Mouse (Mus musculus) cerebellum, postnatal 10 days (tissue): ENCODE measurements at regions not wholly inside any gene's neighbourhood (a gene's known extent, or its start where the extent isn't known, plus 50 kb on each side); places are given as distances from the start of the nearest gene placed in this dataset.
"Not testable (repeated sequence)": the region's sequence is repeated elsewhere in the genome, so short reads cannot be mapped to it uniquely, and the experiment has no call there.

Experiments used
- DNase-seq, 2 experiments: peaks; one replicate each; pipeline ENCODE4 v3.0.0; 2021; ENCODE audit warnings: mixed read lengths in 2 of 2

DNA sequence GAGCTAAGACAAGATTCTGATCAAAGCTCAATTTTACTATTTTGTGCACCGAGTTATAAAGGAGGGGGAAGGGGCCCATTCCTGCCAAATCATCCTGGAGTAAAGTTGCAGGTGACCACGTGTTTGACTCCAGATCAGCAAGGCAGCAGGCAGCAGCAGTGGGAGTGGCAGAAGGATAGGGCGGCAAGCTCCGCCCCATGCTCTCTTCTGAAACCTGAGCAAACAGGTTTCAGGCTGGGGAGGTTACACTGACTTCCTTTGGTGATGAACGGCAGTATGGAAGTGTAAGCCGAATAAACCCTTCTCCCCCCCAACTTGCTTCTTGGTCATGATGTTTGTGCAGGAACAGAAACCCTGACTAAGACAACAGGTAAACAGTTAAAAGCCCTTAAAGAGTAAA, 479.0 kb downstream of the Inhba start:
- not testable (repeated sequence) for DNase-seq

- no peak for DNase-seq
Measured at GRCm38 (mm10) chr13:16498052-16498451, 486.4 kb downstream of the Inhba start.

DNA sequence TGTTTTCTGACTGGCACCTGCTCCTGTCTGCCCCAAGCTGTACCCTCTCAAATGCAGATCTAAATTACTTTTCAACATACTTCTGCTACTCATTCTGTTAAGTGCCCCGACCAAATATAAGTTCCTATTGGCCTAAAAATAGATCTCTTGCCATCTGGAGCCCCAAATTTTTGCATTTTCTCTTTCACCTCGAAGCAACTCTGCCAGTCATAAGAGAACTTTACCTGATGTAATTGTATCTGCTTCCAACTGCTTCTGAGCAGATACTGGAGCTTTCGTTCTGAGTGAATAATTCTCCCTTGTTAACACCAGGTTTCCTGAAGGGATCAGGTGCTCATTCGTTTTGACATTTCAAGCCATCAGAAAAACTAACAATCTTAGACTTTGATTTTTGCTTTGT, 501.2 kb downstream of the Inhba start:
- no peak for DNase-seq

GRCm38 (mm10) chr13:16515195-16515594, 503.5 kb downstream of the Inhba start:
- no peak for DNase-seq

DNA sequence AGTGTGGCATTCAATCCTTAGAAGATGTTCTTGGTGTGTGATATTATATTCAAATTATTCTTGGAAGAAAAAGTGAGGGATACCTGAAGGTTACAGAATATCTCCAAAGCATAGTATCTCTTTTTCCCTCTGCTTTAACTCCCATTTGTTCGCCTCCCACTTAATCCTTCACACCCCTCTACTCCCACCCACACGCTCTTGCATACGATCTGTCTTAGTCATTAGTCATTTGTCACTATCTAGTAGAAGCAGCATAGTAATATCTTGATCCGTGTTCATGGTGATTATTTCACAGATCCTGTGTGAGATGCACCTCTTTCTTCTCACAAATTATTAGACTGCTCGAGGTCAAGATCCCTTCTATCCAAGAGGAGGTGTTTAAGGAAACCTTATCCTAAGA, 517.4 kb downstream of the Inhba start:
- no peak for DNase-seq

DNA sequence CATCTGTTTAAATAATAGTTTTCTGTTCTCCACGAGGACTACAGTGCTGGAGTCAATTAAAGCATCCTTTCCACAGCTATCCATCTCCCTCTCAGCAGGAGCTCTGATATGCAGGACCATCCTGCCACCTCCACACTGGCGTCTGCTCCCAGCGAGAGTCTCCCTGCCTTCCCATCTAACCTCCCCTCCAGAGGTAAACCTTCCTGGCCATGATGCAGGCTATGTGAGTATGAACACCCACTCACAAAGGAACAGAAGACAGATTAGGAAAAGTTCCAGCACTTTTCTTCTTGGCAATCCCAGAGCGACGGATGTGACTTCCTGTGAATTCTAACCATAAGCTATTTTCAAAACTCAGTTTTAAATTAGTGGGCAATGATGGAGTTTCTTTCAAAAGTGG, 532.1 kb downstream of the Inhba start:
- DNase-seq = peak; percentile 9 to 12

GRCm38 (mm10) chr13:16550060-16550459, 538.4 kb downstream of the Inhba start:
- DNase-seq = no peak

DNA sequence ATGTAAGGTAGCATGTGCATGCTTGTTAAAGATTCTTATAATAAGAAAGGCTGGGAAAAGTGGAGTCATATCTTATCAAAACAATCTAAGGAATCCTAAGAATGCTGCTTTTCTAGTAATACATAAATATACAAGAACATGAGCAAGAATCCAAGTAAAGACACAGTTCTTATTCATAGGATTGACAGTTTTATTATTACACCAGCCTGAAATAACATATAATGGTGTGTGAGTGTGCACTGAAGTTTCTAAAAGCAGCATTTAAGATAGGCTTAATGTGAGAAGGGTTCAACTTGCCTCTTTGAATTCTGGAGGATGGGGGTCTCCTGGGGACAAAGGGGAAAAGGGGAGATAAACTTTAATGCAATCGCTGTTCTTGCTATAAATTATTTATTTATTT, 553.3 kb downstream of the Inhba start:
- no peak for DNase-seq

DNA sequence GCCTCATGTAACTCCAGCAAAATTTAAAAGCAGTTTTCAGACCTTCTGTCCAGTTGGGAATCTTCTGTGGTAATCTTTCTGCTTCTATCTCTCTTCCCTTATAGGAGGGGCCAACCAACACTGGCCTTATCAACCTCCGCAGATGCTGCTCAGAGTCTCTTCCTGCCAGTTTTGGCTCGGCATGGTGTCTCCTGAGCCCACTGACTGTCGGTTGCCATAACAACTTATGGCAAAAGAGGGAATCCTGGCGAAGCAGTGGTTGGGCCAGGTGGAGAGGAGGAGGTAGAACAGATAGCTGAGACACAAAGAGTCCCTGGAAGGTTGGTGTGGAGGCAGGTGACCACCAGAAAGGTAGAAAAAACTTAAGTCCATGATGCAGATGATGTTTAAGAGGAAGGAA, 562.4 kb downstream of the Inhba start:
- DNase-seq = peak; percentile 62 to 72

DNA sequence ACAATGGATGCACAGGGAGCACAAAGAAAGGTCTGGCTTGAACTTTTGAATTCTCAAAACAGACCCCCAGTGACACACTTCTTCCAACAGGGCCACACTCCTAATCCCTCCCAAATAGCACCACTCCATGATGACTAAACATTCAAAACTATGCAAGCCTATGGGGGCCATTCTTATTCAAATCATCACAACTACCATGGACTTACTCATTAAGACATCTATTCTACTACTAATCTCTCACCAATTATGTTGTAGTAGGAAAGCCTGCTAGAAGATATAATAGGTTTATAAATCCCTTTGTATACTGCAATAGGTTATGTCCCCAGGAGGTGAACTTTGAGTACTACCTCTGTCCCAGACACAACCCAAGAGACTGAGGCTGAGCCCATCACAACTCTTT, 574.6 kb downstream of the Inhba start:
- no peak for DNase-seq

DNA sequence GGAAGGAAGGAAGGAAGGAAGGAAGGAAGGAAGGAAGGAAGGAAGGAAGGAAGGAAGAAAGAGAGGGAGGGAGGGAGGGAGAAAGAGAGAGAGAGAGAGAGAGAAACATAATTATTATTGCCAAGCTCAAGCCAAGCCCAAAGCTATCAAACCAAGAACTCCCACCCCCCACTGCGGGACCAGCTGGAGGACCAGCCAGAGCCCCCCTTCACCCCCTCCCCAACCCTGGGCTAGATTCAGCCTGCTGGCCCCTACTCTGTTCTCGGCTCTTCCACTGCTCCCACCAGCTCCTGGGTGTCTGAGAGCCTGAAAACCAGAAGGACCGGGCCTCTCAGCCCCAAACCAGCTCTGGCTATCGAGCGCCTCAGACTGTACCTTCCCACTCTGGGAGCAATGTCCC, 608.1 kb downstream of the Inhba start:
- peak; percentile 82 to 88 for DNase-seq

DNA sequence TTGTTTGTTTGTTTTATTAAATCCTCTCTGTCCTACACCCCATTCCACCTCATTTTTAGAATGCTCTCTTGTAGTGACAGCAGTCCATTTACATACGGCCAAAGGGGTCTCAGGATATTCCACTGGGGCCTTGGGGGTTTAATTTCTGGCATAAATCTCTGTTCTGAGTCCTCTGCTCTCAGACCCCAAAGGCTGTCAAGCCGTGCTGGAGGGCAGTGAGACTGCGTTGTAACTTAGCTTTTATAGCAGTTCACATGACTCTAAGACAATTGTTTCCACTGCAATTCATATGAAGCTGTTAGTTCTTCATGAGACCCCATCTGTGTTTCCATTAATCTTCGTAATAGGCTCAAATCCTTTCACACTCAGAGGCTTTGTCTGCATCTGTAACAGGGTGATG, 614.9 kb downstream of the Inhba start:
- peak in 1 of 2 experiments; percentile 5 for DNase-seq

GRCm38 (mm10) chr13:16633445-16634092, 621.9 kb downstream of the Inhba start:
- no peak for DNase-seq

DNA sequence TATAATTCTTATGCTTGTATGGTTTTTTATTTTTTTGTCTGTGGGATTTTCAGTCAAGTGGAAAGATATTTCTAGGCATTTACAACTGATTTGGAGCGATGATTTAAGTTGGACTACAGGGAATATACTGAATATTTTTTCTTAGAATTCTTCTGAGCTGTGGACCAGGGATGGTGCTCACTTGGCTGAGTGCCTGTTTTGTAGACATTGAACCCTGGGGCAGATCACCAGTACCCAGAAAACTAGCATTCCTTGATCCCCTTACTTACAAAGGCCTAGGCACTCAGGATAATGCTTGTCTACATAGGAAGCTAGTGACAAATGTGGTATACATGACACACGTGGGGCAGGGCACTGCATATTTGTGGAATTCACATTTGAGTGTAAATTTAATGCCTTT, 624.6 kb downstream of the Inhba start:
- no peak for DNase-seq

DNA sequence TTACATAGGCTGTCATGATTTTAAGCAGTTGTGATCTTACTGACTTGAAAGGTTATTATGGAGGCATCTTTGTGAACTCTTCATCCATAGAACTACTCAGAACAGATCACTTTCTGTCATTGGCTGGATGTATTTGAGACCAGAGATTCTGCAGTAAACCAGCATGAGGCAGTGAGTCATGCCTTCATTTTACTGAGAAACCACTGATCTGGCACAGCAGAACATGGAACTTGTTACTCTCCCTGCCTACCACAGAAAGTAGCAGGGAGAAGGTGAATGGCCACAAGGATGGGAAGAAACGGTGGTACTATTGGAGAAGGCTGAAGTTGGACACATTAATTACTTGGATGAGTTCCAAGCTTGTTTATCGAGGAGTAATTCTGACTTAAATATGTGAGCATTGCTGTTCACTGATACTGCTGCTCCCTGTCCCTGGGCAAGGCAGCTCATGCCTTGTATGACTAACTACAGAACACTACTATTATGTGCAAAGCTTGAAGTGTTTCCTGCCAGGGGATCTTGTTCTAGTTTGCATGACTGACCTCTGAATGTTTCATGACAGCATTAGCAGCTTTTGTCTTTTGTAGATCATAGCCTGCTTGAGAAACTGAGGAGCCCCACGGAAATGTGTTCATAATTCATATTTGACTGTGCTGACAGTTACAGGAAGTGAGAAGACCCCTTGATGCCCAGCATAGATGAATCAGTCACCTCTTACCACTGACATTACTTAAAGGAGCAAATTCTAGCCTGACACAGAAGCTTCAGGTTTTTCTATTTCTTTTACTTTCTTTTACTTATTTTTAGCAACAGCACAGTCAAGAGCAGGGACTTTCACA, 630.2 kb downstream of the Inhba start:
- DNase-seq = peak in 1 of 2 experiments; percentile 16

- peak; percentile 65 to 68 for DNase-seq
Measured at GRCm38 (mm10) chr13:16642450-16642994, 630.9 kb downstream of the Inhba start.

- peak; percentile 61 to 72 for DNase-seq
Measured at GRCm38 (mm10) chr13:16645311-16645710, 633.7 kb downstream of the Inhba start.

- DNase-seq = peak; percentile 61 to 72
Measured at GRCm38 (mm10) chr13:16646056-16646455, 634.4 kb downstream of the Inhba start.

DNA sequence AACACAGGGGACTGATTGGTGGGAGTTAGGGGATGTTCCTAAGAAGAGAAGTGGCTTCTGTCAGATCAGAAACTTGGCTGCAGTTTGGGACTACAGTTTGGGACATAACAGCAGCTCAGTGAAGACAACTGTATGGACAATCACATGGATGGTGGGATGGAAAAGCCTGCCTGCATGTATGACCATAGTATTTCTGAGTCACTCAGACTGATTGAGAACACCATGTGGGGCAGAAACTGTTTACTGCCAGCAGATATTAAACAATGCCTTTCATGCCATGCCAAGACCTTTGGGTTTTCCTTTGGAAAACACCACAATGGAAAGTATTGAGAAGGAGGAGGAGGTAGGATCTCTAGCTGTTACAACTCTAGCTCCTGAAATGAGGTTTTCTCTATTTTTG, 635.0 kb downstream of the Inhba start:
- peak; percentile 3 to 10 for DNase-seq

GRCm38 (mm10) chr13:16656110-16656509, 644.5 kb downstream of the Inhba start:
- DNase-seq = no peak

DNA sequence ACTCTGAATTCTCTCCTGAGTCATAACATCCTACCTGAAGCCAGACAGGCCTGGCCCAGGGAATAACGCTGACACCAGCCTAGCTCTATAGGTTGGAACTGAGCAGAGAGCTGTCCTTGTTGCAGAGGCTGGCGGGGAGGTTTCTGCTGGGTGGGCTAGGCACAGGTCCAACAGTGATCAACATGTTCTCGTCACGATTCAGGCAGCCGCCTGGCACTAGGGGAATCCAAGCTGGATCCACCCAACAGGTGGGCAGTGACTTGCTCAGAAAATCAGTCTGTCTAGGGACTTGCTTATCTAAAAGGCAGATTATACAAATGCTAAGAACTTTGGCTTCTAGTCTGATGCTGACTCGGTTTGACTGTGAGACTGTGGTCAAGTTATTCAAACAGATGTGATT, 648.2 kb downstream of the Inhba start:
- DNase-seq = peak; percentile 34 to 47

DNA sequence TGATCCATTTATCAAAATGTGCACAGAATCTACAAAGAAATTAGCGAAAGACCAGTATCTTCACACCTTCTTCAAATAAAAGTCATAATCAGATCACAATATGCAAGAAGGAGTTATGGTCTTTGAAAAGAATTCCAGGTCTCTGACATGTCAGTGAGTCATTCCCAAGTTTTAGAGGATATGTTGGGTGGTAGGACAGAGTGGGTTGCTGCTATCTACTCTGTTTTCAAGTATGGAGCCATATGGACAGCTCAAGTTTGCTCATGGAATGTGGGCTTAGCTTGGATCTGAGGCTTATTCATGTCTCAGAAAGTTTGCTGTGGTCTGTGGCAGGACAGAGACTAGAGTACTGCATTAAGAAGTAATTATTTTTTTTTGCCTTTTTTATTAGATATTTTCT, 657.0 kb downstream of the Inhba start:
- no peak for DNase-seq

- DNase-seq = no peak
Measured at GRCm38 (mm10) chr13:16669281-16669680, 657.6 kb downstream of the Inhba start.
